In the genomic region with DNA sequence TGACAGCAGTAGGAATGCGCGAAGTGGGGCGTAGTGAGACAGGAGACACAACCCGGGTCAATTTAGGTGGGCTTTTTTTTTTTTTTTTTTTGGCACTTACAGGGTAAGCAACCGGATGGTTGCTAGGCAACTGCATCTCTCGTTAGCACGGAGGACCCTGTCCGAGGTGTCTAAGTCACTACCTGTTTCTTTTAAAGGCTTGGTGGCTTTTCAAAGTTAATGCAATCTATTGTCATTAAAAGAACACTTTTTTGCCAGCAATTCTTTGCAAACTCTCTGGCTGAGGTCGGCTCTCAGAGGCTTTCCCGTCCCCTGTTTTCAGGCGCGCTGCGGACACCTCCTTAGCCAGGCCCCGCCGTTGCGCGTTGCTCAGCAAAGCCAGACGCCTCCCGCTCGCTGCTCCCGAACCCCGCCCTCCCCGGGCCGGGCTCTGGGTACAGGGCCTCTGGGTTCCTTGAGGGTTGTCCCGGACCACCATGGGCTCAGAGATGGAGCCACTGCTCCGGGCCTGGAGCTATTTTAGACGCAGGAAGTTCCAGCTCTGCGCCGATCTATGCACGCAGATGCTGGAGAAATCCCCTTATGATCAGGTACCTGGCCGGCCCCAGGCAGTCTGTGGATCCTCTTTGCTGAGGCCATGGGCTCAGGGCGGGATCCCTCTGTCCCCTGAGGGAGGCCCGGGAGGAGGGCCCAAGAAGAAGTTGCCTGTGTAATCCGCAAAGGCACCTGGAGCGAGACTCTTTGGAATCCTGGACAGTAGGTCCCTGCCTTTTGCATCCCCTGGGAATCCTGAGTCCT, we compare ENCODE assay signal across 8 mouse cellular contexts. TPM values are rescaled to one million over a fixed set of nuclear protein-coding genes. Genes with fewer than 3 reads are reported as not detected.
DNase-seq lines count a peak whose midpoint lies in the region; ATAC-seq and TF ChIP-seq lines count a peak whose summit lies in the region.

A gene (plus strand): TSS at position 381 of the 798 bp plus-strand sequence.

- TF ChIP-seq EP300 in lung, postnatal 0 days (IDR thresholded peaks at IDR 0.05), result peak; percentile 73

- peak; percentile 98 for ATAC-seq in hindbrain, embryonic 12.5 days (ENCODE audit: low FRiP score)
- ATAC-seq in lung, postnatal 0 days, result peak; percentile 99

- DNase-seq in R1 (ENCODE audit: low read depth, low spot score), result peak; percentile 90
- DNase-seq in cerebellum, postnatal 25 days, result peak; percentile 93 to 94
- DNase-seq in frontal cortex, postnatal 14 days (ENCODE audit: low spot score in 2 of 2), result peak; percentile 82 to 85
- peak; percentile 89 to 91 for DNase-seq in layer of hippocampus, postnatal 10 days (ENCODE audit: low spot score in 2 of 2)
- peak; percentile 91 for DNase-seq in lung, postnatal 0 days (ENCODE audit: low spot score)
- DNase-seq in ovary, postnatal 14 days (ENCODE audit: low spot score), result peak; percentile 79
- DNase-seq in thymus, postnatal 10 days (ENCODE audit: low spot score in 2 of 2), result peak; percentile 60 to 67

- TF ChIP-seq CTCF in lung, postnatal 0 days (IDR thresholded peaks at IDR 0.05), result no peak

- peak within 1 kb of the TSS; percentile 70 for H3K4me3 ChIP-seq in hindbrain, embryonic 12.5 days
- peak within 1 kb of the TSS; percentile 49 for H3K4me3 ChIP-seq in lung, postnatal 0 days (ENCODE audit: low read depth, low read length)

- peaks cover 24% of the 10 kb centered on the region for H3K4me1 ChIP-seq in hindbrain, embryonic 12.5 days
- H3K4me1 ChIP-seq in lung, postnatal 0 days (ENCODE audit: insufficient read depth, low read depth, low read length), result peaks cover 3% of the 10 kb centered on the region; the same call in 1 of the 2 replicates

- peak within 1 kb of the TSS; percentile 86 for H3K27ac ChIP-seq in hindbrain, embryonic 12.5 days
- H3K27ac ChIP-seq in lung, postnatal 0 days (ENCODE audit: low read length), result no peak within 1 kb of the TSS

- H3K9me3 ChIP-seq in hindbrain, embryonic 12.5 days (replicated peaks), result no peaks in the 10 kb centered on the region
- no peaks in the 10 kb centered on the region for H3K9me3 ChIP-seq in lung, postnatal 0 days (ENCODE audit: low read length)

- peak within 1 kb of the TSS; percentile 74 for H3K4me2 ChIP-seq in hindbrain, embryonic 12.5 days (replicated peaks)
- H3K4me2 ChIP-seq in lung, postnatal 0 days (replicated peaks; ENCODE audit: low read depth, low read length), result peak within 1 kb of the TSS; percentile 72

- H3K27me3 ChIP-seq in hindbrain, embryonic 12.5 days, result no peaks in the 10 kb centered on the region
- no peaks in the 10 kb centered on the region for H3K27me3 ChIP-seq in lung, postnatal 0 days (replicated peaks; ENCODE audit: insufficient read depth, low read length)

- under 1% methylated on average over 35 of the region's 35 CpGs for WGBS in hindbrain, embryonic 12.5 days
- WGBS in lung, postnatal 0 days, result 1% methylated on average over 35 of the region's 35 CpGs

- peak within 1 kb of the TSS; percentile 84 for H3K9ac ChIP-seq in hindbrain, embryonic 12.5 days
- H3K9ac ChIP-seq in lung, postnatal 0 days (replicated peaks; ENCODE audit: low read depth), result peak within 1 kb of the TSS; percentile 57

- no peaks in the 10 kb centered on the region for H3K36me3 ChIP-seq in hindbrain, embryonic 12.5 days
- no peaks in the 10 kb centered on the region for H3K36me3 ChIP-seq in lung, postnatal 0 days (ENCODE audit: insufficient read depth, low read length)

RNA-seq across cellular contexts. Expression of the gene that starts here (rescaled TPM):
- polyA plus RNA-seq in hindbrain, embryonic 12.5 days (2016; fragmentation: Nextera tagmentation; extraction: Ambion mirVana), result 39.0 and 40.2 TPM in 2 replicates
- total RNA-seq in layer of hippocampus, postnatal 10 days (2021), result 10 to 100 TPM; 29.6 to 31.7 TPM
- polyA plus RNA-seq in lung, postnatal 0 days (2015; fragmentation: Nextera tagmentation; extraction: Ambion mirVana), result 14.4 and 16.5 TPM in 2 replicates
